Comparison of ENCODE assay signal across 9 mouse cellular contexts in the genomic region with DNA sequence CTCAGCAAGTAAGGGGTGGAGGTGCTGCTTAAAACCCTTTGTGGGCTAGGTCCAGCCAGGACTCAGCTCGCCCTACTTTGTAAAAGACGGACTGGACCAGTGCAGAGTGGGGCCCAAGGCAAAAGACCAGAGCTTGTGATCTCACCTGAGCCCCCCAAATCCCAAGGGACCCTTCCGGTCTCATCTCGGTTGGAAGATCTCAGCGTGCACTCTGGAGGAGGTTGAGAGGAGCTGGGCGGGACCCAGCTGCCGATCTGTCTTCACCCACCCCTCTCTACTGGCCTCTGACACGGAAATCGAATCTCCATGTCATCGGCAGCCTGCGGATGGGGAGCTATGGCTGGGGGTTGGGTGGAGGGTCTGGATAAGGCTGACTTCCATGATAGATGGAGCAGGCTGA. TPM values are rescaled to one million over a fixed set of nuclear protein-coding genes. Genes with fewer than 3 reads are reported as not detected.
DNase-seq lines count a peak whose midpoint lies in the region; ATAC-seq and TF ChIP-seq lines count a peak whose summit lies in the region.
"Had no signal": no experiment of that assay in that cellular context is flagged by ENCODE, and none has a peak within 500 bp of the region (broad histone marks: within the 10 kb centered on the region; RNA-seq: fewer than 3 reads in every experiment).

No protein-coding gene starts in this region.

- H3K9me3 ChIP-seq in embryonic facial prominence, embryonic 15.5 days (replicated peaks), result no peaks in the 10 kb centered on the region
- no peaks in the 10 kb centered on the region for H3K9me3 ChIP-seq in limb, embryonic 14.5 days (ENCODE audit: control insufficient read depth, low read length)

- peak overlapping the region; percentile 71; the same call in 1 of the 2 replicates for H3K9ac ChIP-seq in embryonic facial prominence, embryonic 15.5 days
- H3K9ac ChIP-seq in limb, embryonic 14.5 days (ENCODE audit: low read depth, low read length, severe bottlenecking), result peak overlapping the region; percentile 76

- DNase-seq in layer of hippocampus, adult 2 months (ENCODE audit: low spot score in 2 of 2), result no peak
- no peak for DNase-seq in layer of hippocampus, postnatal 14 days (ENCODE audit: low spot score in 2 of 2)
- DNase-seq in limb, embryonic 14.5 days (ENCODE audit: low spot score), result no peak
- DNase-seq in layer of hippocampus, postnatal 10 days (ENCODE audit: low spot score in 2 of 2), result no peak
- no peak for DNase-seq in urinary bladder, postnatal 25 days (ENCODE audit: low spot score)
- no peak for DNase-seq in urinary bladder, postnatal 4 days (ENCODE audit: low spot score in 2 of 2)
- DNase-seq: kidney, adult 11 months had no signal

- 0 out of 2 replicates have a peak, but pooled peaks cover 10% of the 10 kb centered on the region for H3K27me3 ChIP-seq in embryonic facial prominence, embryonic 15.5 days
- no peaks in the 10 kb centered on the region for H3K27me3 ChIP-seq in limb, embryonic 14.5 days (ENCODE audit: control insufficient read depth, insufficient read depth, low read length)
- peaks cover 21% of the 10 kb centered on the region for H3K27me3 ChIP-seq in small intestine, adult 2 months (ENCODE audit: control insufficient read depth, insufficient read depth, low read length)

- H3K4me3 ChIP-seq in layer of hippocampus, adult 2 months, result peak overlapping the region; percentile 86
- H3K4me3 ChIP-seq in embryonic facial prominence, embryonic 15.5 days (replicated peaks), result peak overlapping the region; percentile 65
- peak overlapping the region; percentile 61 for H3K4me3 ChIP-seq in limb, embryonic 14.5 days (replicated peaks; ENCODE audit: low read length)
- H3K4me3 ChIP-seq in small intestine, adult 2 months (ENCODE audit: low read depth, low read length), result 0 out of 2 replicates have a peak overlapping the region, but pooled peaks have one; percentile 67

- no peaks in the 10 kb centered on the region; the same call in 1 of the 2 replicates for H3K36me3 ChIP-seq in embryonic facial prominence, embryonic 15.5 days
- no peaks in the 10 kb centered on the region for H3K36me3 ChIP-seq in limb, embryonic 14.5 days (ENCODE audit: control insufficient read depth, insufficient read depth, low read length)
- H3K36me3 ChIP-seq in small intestine, adult 2 months (ENCODE audit: control insufficient read depth, insufficient read depth, low read length), result no peaks in the 10 kb centered on the region

- WGBS in embryonic facial prominence, embryonic 15.5 days, result 12% methylated on average over 11 of the region's 11 CpGs
- 6% methylated on average over 11 of the region's 11 CpGs for WGBS in limb, embryonic 14.5 days
- 33% methylated on average over 11 of the region's 11 CpGs for WGBS in small intestine, adult 2 months

- H3K4me1 ChIP-seq in embryonic facial prominence, embryonic 15.5 days, result peaks cover 42% of the 10 kb centered on the region
- H3K4me1 ChIP-seq in limb, embryonic 14.5 days (ENCODE audit: control insufficient read depth, insufficient read depth, low read length), result peaks cover 14% of the 10 kb centered on the region
- peaks cover 5% of the 10 kb centered on the region; the same call in 1 of the 2 replicates for H3K4me1 ChIP-seq in small intestine, adult 2 months (ENCODE audit: control insufficient read depth, insufficient read depth, insufficient read length, low read length)

- TF ChIP-seq CTCF in layer of hippocampus, adult 2 months (conservative IDR thresholded peaks at IDR 0.05), result no peak
- TF ChIP-seq CTCF in small intestine, adult 2 months (IDR thresholded peaks at IDR 0.05; ENCODE audit: extremely low read depth, insufficient read length, insufficient replicate concordance, low read depth, low read length), result no peak

- peak overlapping the region; percentile 95 for H3K4me2 ChIP-seq in embryonic facial prominence, embryonic 15.5 days (replicated peaks)
- H3K4me2 ChIP-seq in limb, embryonic 14.5 days (replicated peaks; ENCODE audit: low read depth, low read length, severe bottlenecking), result peak overlapping the region; percentile 98

- ATAC-seq in embryonic facial prominence, embryonic 15.5 days (ENCODE audit: insufficient number of reproducible peaks, low FRiP score, low TSS enrichment, low read depth), result no peak
- ATAC-seq in limb, embryonic 14.5 days (ENCODE audit: low FRiP score, low read depth), result no peak

- peak overlapping the region; percentile 97 for H3K27ac ChIP-seq in layer of hippocampus, adult 2 months
- no peak overlapping the region for H3K27ac ChIP-seq in embryonic facial prominence, embryonic 15.5 days (replicated peaks)
- no peak overlapping the region for H3K27ac ChIP-seq in limb, embryonic 14.5 days (replicated peaks; ENCODE audit: low read depth, low read length)
- H3K27ac ChIP-seq in small intestine, adult 2 months (ENCODE audit: insufficient read depth, low read depth, low read length), result no peak overlapping the region

- no peak for TF ChIP-seq POLR2A in limb, embryonic 14.5 days (IDR thresholded peaks at IDR 0.05; ENCODE audit: borderline replicate concordance, extremely low read depth, insufficient read depth, insufficient read length)
- TF ChIP-seq POLR2A in small intestine, adult 2 months (IDR thresholded peaks at IDR 0.05; ENCODE audit: low read depth, low read length), result no peak

RNA-seq across cellular contexts. Expression of a gene that starts 13.7 kb away (rescaled TPM):
- 1,000 to 10,000 TPM; 1,799 to 1,811 TPM for total RNA-seq in layer of hippocampus, adult 2 months (2021)
- total RNA-seq in layer of hippocampus, postnatal 14 days (2021), result 1,000 to 10,000 TPM; 1,124 to 1,184 TPM
- polyA plus RNA-seq in embryonic facial prominence, embryonic 15.5 days (2015; fragmentation: Nextera tagmentation; extraction: Ambion mirVana), result 34.5 and 35.7 TPM in 2 replicates
- 42.1 and 45.2 TPM in 2 replicates for polyA plus RNA-seq in limb, embryonic 14.5 days (2012; rRNA removed)
- polyA plus RNA-seq in limb, embryonic 14.5 days (2014; fragmentation: Nextera tagmentation; extraction: Ambion mirVana), result 24.6 and 32.6 TPM in 2 replicates
- 6.9 and 8.9 TPM in 2 replicates for polyA plus RNA-seq in small intestine, adult 2 months (2012; rRNA removed)
- 100 to 1,000 TPM; 906 to 941 TPM for total RNA-seq in layer of hippocampus, postnatal 10 days (2021)
